Mouse (Mus musculus) embryonic fibroblast, embryonic 13.5 days (primary cell): ENCODE measurements around the gene Tbxa2r.

Experiments used
- CTCF ChIP-seq: IDR thresholded peaks from 2 replicates; pipeline ENCODE4 v1.5.1; 2011; ENCODE audit warnings: mild to moderate bottlenecking, control low read depth, low read length, moderate library complexity, borderline replicate concordance; ENCODE audit not compliant: insufficient read depth
- POLR2A ChIP-seq: IDR thresholded peaks from 2 replicates; pipeline ENCODE4 v1.6.1; 2011; ENCODE audit warnings: low read depth, mild to moderate bottlenecking, control low read depth, low read length, moderate library complexity

DNA sequence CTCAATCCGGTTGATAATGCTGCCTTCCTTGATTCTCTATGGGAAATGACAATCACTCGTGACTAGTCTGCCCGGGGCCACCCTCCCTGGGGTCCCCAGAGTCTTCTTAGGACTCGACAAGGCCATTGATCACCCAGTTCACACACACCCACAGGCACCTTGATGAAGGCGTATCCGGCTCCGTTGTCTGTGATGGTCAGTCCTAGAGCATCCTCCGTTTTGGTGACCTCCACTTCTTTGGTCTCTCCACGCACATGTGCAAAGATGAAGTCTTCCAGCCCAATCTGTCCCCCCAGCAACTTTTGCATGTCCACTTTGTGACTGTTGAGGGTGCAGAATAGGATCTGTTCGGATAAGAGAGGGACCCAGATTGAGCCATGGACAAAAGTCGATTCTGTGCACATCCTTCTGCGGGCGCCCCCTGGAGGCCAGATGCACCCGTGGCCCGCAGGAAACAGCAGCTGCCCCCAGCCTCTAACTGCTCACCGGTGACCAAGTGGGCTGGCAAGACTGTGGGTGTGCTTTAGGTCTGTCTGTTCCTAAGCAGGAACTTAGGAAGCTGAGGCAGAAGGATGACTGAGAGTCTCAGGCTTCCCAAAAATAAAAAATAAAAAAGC lies 12.9 kb downstream of the Tbxa2r start:
- TF ChIP-seq CTCF (peak; percentile 45; the same call in 1 of the 2 replicates), POLR2A (no peak)
